Mouse (Mus musculus) MEL (cell line): ENCODE measurements around the gene Cela2a. TPM values are rescaled to one million over a fixed set of nuclear protein-coding genes. Genes with fewer than 3 reads are reported as not detected.

Experiments
- DNase-seq: peaks from one replicate; pipeline ENCODE4 v3.0.0; 2011; ENCODE audit warnings: low read depth, low spot score
- H3K27ac ChIP-seq: 2 replicates; pipeline ENCODE4 v1.5.1; 2012; ENCODE audit warnings: low read depth, mild to moderate bottlenecking, control low read depth, low read length, moderate library complexity; ENCODE audit not compliant: control insufficient read depth
- H3K27me3 ChIP-seq, 2 experiments: fragments of 150-350 bp in 1 of 2; sonication (generic) in 1 of 2; 2 replicates each; pipeline ENCODE4 v1.6.1; 2012; ENCODE audit warnings: low read length in 2 of 2, mild to moderate bottlenecking in 2 of 2, improper control_type of control experiment in 1 of 2, moderate library complexity in 1 of 2; ENCODE audit not compliant: insufficient read depth in 2 of 2, control insufficient read depth in 1 of 2
- H3K36me3 ChIP-seq, 2 experiments: 2 replicates each; pipeline ENCODE4 v1.6.1; 2012 to 2014; ENCODE audit warnings: low read length in 2 of 2, improper control_type of control experiment in 1 of 2, inconsistent platforms in 1 of 2, mild to moderate bottlenecking in 1 of 2; ENCODE audit not compliant: insufficient read depth in 2 of 2, control insufficient read depth in 1 of 2
- H3K4me1 ChIP-seq, 2 experiments: fragments of 150-350 bp in 1 of 2; sonication (generic) in 1 of 2; 2 replicates each; pipeline ENCODE4 v1.6.1; 2012; ENCODE audit warnings: low read length in 2 of 2, improper control_type of control experiment in 1 of 2, mild to moderate bottlenecking in 1 of 2; ENCODE audit not compliant: insufficient read depth in 2 of 2, control insufficient read depth in 1 of 2
- H3K4me3 ChIP-seq, 2 experiments: fragments of 150-350 bp in 1 of 2; sonication (generic) in 1 of 2; 2 replicates each; pipeline ENCODE4 v1.5.1; 2012; ENCODE audit warnings: low read depth in 2 of 2, low read length in 2 of 2, mild to moderate bottlenecking in 2 of 2, moderate library complexity in 2 of 2, control low read depth in 1 of 2, improper control_type of control experiment in 1 of 2; ENCODE audit not compliant: control insufficient read depth in 1 of 2, insufficient read depth in 1 of 2
- H3K79me2 ChIP-seq: 2 replicates; pipeline ENCODE4 v1.6.1; 2012; ENCODE audit warnings: mild to moderate bottlenecking, low read length, moderate library complexity; ENCODE audit not compliant: control insufficient read depth, poor library complexity, insufficient read depth
- H3K9ac ChIP-seq: 2 replicates; pipeline ENCODE4 v1.6.1; 2012; ENCODE audit warnings: low read depth, mild to moderate bottlenecking, control low read depth, low read length, moderate library complexity; ENCODE audit not compliant: control insufficient read depth, poor library complexity, severe bottlenecking
- H3K9me3 ChIP-seq: fragments of 150-350 bp; sonication (generic); replicated peaks from 2 replicates; pipeline ENCODE4 v1.6.1; 2012; ENCODE audit warnings: mild to moderate bottlenecking, low read length, improper control_type of control experiment, moderate library complexity; ENCODE audit not compliant: insufficient read depth
- BHLHE40 ChIP-seq: IDR thresholded peaks from 2 replicates; pipeline ENCODE4 v1.6.1; 2012; ENCODE audit warnings: low read depth, mild to moderate bottlenecking, inconsistent platforms, low read length, improper control_type of control experiment, borderline replicate concordance
- CHD1 ChIP-seq: IDR thresholded peaks from 2 replicates; pipeline ENCODE4 v1.6.1; 2012; ENCODE audit warnings: low read depth, mild to moderate bottlenecking, inconsistent platforms, low read length, improper control_type of control experiment
- CHD2 ChIP-seq: IDR thresholded peaks from 2 replicates; pipeline ENCODE4 v1.6.1; 2011; ENCODE audit warnings: low read length, improper control_type of control experiment
- E2F4 ChIP-seq: IDR thresholded peaks from 2 replicates; pipeline ENCODE4 v1.6.1; 2011; ENCODE audit warnings: low read depth, low read length, improper control_type of control experiment, borderline replicate concordance
- ELF1 ChIP-seq: IDR thresholded peaks from 2 replicates; pipeline ENCODE4 v1.6.1; 2014; ENCODE audit warnings: low read depth, mild to moderate bottlenecking, inconsistent platforms, low read length, improper control_type of control experiment, moderate library complexity
- EP300 ChIP-seq, 2 experiments: IDR thresholded peaks; 2 replicates each; pipeline ENCODE4 v1.6.1; 2011; ENCODE audit warnings: improper control_type of control experiment in 2 of 2, low read length in 2 of 2, low read depth in 1 of 2, mild to moderate bottlenecking in 1 of 2
- ETS1 ChIP-seq: IDR thresholded peaks from 2 replicates; pipeline ENCODE4 v1.6.1; 2012; ENCODE audit warnings: low read depth, mild to moderate bottlenecking, inconsistent platforms, low read length, improper control_type of control experiment, moderate library complexity
- GABPA ChIP-seq: IDR thresholded peaks from 2 replicates; pipeline ENCODE4 v1.6.1; 2012; ENCODE audit warnings: low read depth, mild to moderate bottlenecking, inconsistent platforms, low read length, improper control_type of control experiment, moderate library complexity
- KAT2A ChIP-seq: conservative IDR thresholded peaks from 2 replicates; pipeline ENCODE4 v1.6.1; 2012; ENCODE audit warnings: low read depth, low read length, improper control_type of control experiment, inconsistent platforms
- MAFK ChIP-seq: IDR thresholded peaks from 2 replicates; pipeline ENCODE4 v1.6.1; 2011; ENCODE audit warnings: low read depth, mild to moderate bottlenecking, low read length, improper control_type of control experiment, borderline replicate concordance
- MAX ChIP-seq: IDR thresholded peaks from 2 replicates; pipeline ENCODE4 v1.6.1; 2011; ENCODE audit warnings: low read length, improper control_type of control experiment
- MXI1 ChIP-seq: IDR thresholded peaks from 2 replicates; pipeline ENCODE4 v1.6.1; 2011; ENCODE audit warnings: mild to moderate bottlenecking, low read depth, low read length, improper control_type of control experiment
- NRF1 ChIP-seq: IDR thresholded peaks from 2 replicates; pipeline ENCODE4 v1.6.1; 2014; ENCODE audit warnings: low read depth, mild to moderate bottlenecking, inconsistent platforms, low read length, improper control_type of control experiment, moderate library complexity; ENCODE audit not compliant: poor library complexity, insufficient read depth, severe bottlenecking
- POLR2AphosphoS2 ChIP-seq: IDR thresholded peaks from 2 replicates; pipeline ENCODE4 v1.6.1; 2011; ENCODE audit warnings: low read length, improper control_type of control experiment
- POLR2AphosphoS5 ChIP-seq: IDR thresholded peaks from 2 replicates; pipeline ENCODE4 v1.6.1; 2012; ENCODE audit warnings: low read depth, borderline replicate concordance, mild to moderate bottlenecking, inconsistent platforms, low read length, moderate library complexity, mixed read lengths
- RAD21 ChIP-seq: IDR thresholded peaks from 2 replicates; pipeline ENCODE4 v1.6.1; 2011; ENCODE audit warnings: mild to moderate bottlenecking, low read depth, low read length, improper control_type of control experiment
- RCOR1 ChIP-seq: IDR thresholded peaks from 2 replicates; pipeline ENCODE4 v1.6.1; 2012; ENCODE audit warnings: low read depth, mild to moderate bottlenecking, inconsistent platforms, low read length, improper control_type of control experiment
- SIN3A ChIP-seq: IDR thresholded peaks from 2 replicates; pipeline ENCODE4 v1.6.1; 2012; ENCODE audit warnings: low read length, improper control_type of control experiment, inconsistent platforms
- SMC3 ChIP-seq: IDR thresholded peaks from 2 replicates; pipeline ENCODE4 v1.6.1; 2011; ENCODE audit warnings: low read depth, low read length, improper control_type of control experiment
- TBP ChIP-seq: IDR thresholded peaks from 2 replicates; pipeline ENCODE4 v1.8.0; 2011; ENCODE audit warnings: low read depth, low read length, improper control_type of control experiment
- USF2 ChIP-seq, 2 experiments: IDR thresholded peaks; 2 replicates each; pipeline ENCODE4 v1.6.1; 2011 to 2012; ENCODE audit warnings: improper control_type of control experiment in 2 of 2, low read length in 2 of 2, borderline replicate concordance in 1 of 2, inconsistent platforms in 1 of 2, low read depth in 1 of 2, mild to moderate bottlenecking in 1 of 2; ENCODE audit not compliant: insufficient read depth in 1 of 2
- ZC3H11A ChIP-seq: IDR thresholded peaks from 2 replicates; pipeline ENCODE4 v1.6.1; 2012; ENCODE audit warnings: low read depth, mild to moderate bottlenecking, inconsistent platforms, low read length, improper control_type of control experiment
- ZKSCAN1 ChIP-seq: IDR thresholded peaks from 2 replicates; pipeline ENCODE4 v1.6.1; 2012; ENCODE audit warnings: low read depth, mild to moderate bottlenecking, inconsistent platforms, low read length, improper control_type of control experiment, moderate library complexity
- ZMIZ1 ChIP-seq: IDR thresholded peaks from 2 replicates; pipeline ENCODE4 v1.6.1; 2012; ENCODE audit warnings: low read depth, mild to moderate bottlenecking, inconsistent platforms, low read length, improper control_type of control experiment, moderate library complexity
- ZNF384 ChIP-seq: IDR thresholded peaks from 2 replicates; pipeline ENCODE4 v1.6.1; 2012; ENCODE audit warnings: low read depth, mild to moderate bottlenecking, inconsistent platforms, low read length, improper control_type of control experiment
- polyA plus RNA-seq, 2 experiments: library from polyadenylated mRNA; stranded (reverse) in 1 of 2; unstranded in 1 of 2; fragments of >175 nt in 1 of 2; fragments of >200 nt in 1 of 2; gene quantifications; 2 replicates each; pipeline versions ENCODE4 v1.2.1 to v1.2.4; 2012; ENCODE audit warnings: low replicate concordance in 2 of 2, low read depth in 1 of 2; ENCODE audit not compliant: insufficient read length in 2 of 2, insufficient read depth in 1 of 2, missing spikeins in 1 of 2
- total RNA-seq: library from RNA; depleted of rRNA; stranded (reverse); fragments of 300-350 nt; gene quantifications from 2 replicates; pipeline ENCODE4 v1.2.3, GENCODE M21; 2012; rRNA removed

Cela2a gene
- total RNA-seq (not detected in 2 replicates), polyA plus RNA-seq (not detected)

- DNase-seq, result no peak
- no peaks in the 10 kb centered on the region for H3K27me3 ChIP-seq
- H3K9me3 ChIP-seq, result no peaks in the 10 kb centered on the region
- no peak within 1 kb of the TSS for H3K27ac ChIP-seq
- H3K4me1 ChIP-seq, result no peaks in the 10 kb centered on the region
- TF ChIP-seq KAT2A (no peak), RCOR1 (no peak), ELF1 (no peak), MAX (no peak), CHD1 (no peak), BHLHE40 (no peak), POLR2AphosphoS5 (no peak), USF2 (IDR thresholded peaks at IDR 0.05; ENCODE audit: borderline replicate concordance in 1 of 2, insufficient read depth in 1 of 2, low read depth in 1 of 2, low read length in 2 of 2) (no peak), ZMIZ1 (no peak), SMC3 (no peak), NRF1 (no peak), E2F4 (no peak), GABPA (no peak), POLR2AphosphoS2 (no peak), ZKSCAN1 (no peak)
- no peaks in the 10 kb centered on the region for H3K79me2 ChIP-seq
- no peak within 1 kb of the TSS for H3K4me3 ChIP-seq
- no peaks in the 10 kb centered on the region for H3K36me3 ChIP-seq
- no peak within 1 kb of the TSS for H3K9ac ChIP-seq
Observed at GRCm38 (mm10) chr4:141826060-141826459, at the start of gene Cela2a. TSS of gene Cela2a (minus strand) at chr4:141826160.

GRCm38 (mm10) chr4:141875481-141876108 is 49.6 kb upstream of the Cela2a start:
- Histone ChIP-seq H3K79me2 (peaks cover 19% of the 10 kb centered on the region), H3K27ac (no peak overlapping the region), H3K9me3 (no peaks in the 10 kb centered on the region), H3K4me1 (peaks cover 1 to 17% of the 10 kb centered on the region in 2 experiments; a peak in 3 of 4 replicates), H3K36me3 (peaks cover 0 to 12% of the 10 kb centered on the region in 2 experiments; a peak in 1 of 4 replicates), H3K4me3 (peak overlapping the region; percentile 65 to 95; a peak in 3 of 4 replicates), H3K27me3 (0 out of 4 replicates have a peak, but pooled peaks cover 0 to 2% of the 10 kb centered on the region in 2 experiments), H3K9ac (peak overlapping the region; percentile 95)
- peak; percentile 37 for DNase-seq
- TF ChIP-seq ETS1 (no peak), POLR2AphosphoS2 (no peak), MXI1 (no peak), MAFK (no peak), ELF1 (no peak), GABPA (no peak), BHLHE40 (no peak), ZNF384 (no peak), ZC3H11A (no peak), ZKSCAN1 (no peak), USF2 (IDR thresholded peaks at IDR 0.05; ENCODE audit: borderline replicate concordance in 1 of 2, insufficient read depth in 1 of 2, low read depth in 1 of 2, low read length in 2 of 2) (no peak), POLR2AphosphoS5 (no peak), SIN3A (no peak), RAD21 (no peak), EP300 (IDR thresholded peaks at IDR 0.05; ENCODE audit: low read depth in 1 of 2, low read length in 2 of 2) (no peak), TBP (no peak), E2F4 (no peak), CHD2 (no peak)
